ENCODE assay signal across 19 mouse cellular contexts in genomic region chr10:127147135-127147534, GRCm38 (mm10). TPM values are rescaled to one million over a fixed set of nuclear protein-coding genes. Genes with fewer than 3 reads are reported as not detected.
DNase-seq lines count a peak whose midpoint lies in the region; ATAC-seq and TF ChIP-seq lines count a peak whose summit lies in the region.
"Had no signal": no experiment of that assay in that cellular context is flagged by ENCODE, and none has a peak within 500 bp of the region (broad histone marks: within the 10 kb centered on the region; RNA-seq: fewer than 3 reads in every experiment).

No protein-coding gene starts in this region.

- DNase-seq in adrenal gland, postnatal 14 days, result peak; percentile 34
- DNase-seq in adrenal gland, postnatal 25 days, result no peak
- no peak for DNase-seq in liver, postnatal 0 days
- DNase-seq in liver, embryonic 11.5 days (ENCODE audit: low spot score), result no peak
- DNase-seq in adrenal gland, postnatal 36 days, result peak; percentile 35 to 41
- DNase-seq in thymus, postnatal 0 days (ENCODE audit: low spot score), result no peak
- DNase-seq: cerebellum, adult 11-12 months; cerebellum, postnatal 14 days; gastrocnemius, postnatal 36 days; right cerebral cortex, postnatal 25 days; thymus, adult 18-20 months had no signal

- 62% methylated on average over 6 of the region's 6 CpGs for WGBS in liver, postnatal 0 days (ENCODE audit: insufficient replicate concordance)
- WGBS in liver, embryonic 11.5 days, result 78% methylated on average over 6 of the region's 6 CpGs
- WGBS in small intestine, adult 2 months, result 25% methylated on average over 6 of the region's 6 CpGs

- H3K27ac ChIP-seq in liver, postnatal 0 days (ENCODE audit: low read depth), result no peak overlapping the region
- no peak overlapping the region for H3K27ac ChIP-seq in liver, embryonic 11.5 days (ENCODE audit: low read depth, low read length)
- peak overlapping the region; percentile 50 for H3K27ac ChIP-seq in small intestine, adult 2 months (ENCODE audit: insufficient read depth, low read depth, low read length)
- H3K27ac ChIP-seq: forebrain, embryonic 15.5 days; heart, embryonic 10.5 days; hindbrain, embryonic 13.5 days; macrophage; midbrain, embryonic 10.5 days; stomach, embryonic 15.5 days had no signal

- no peak for TF ChIP-seq CTCF in liver, postnatal 0 days (IDR thresholded peaks at IDR 0.05; ENCODE audit: low read depth)
- TF ChIP-seq CTCF in small intestine, adult 2 months (IDR thresholded peaks at IDR 0.05; ENCODE audit: extremely low read depth, insufficient read length, insufficient replicate concordance, low read depth, low read length), result no peak

- no peak overlapping the region for H3K4me3 ChIP-seq in liver, postnatal 0 days (ENCODE audit: low read depth, low read length)
- H3K4me3 ChIP-seq in liver, embryonic 11.5 days (ENCODE audit: low read depth, low read length), result no peak overlapping the region
- H3K4me3 ChIP-seq in small intestine, adult 2 months (ENCODE audit: low read depth, low read length), result no peak overlapping the region; the same call in 1 of the 2 replicates
- H3K4me3 ChIP-seq: forebrain, embryonic 15.5 days; heart, embryonic 10.5 days; hindbrain, embryonic 13.5 days; midbrain, embryonic 10.5 days; stomach, embryonic 15.5 days had no signal

- H3K4me2 ChIP-seq in liver, postnatal 0 days (ENCODE audit: low read depth, low read length), result no peak overlapping the region
- H3K4me2 ChIP-seq in liver, embryonic 11.5 days, result no peak overlapping the region
- H3K4me2 ChIP-seq: forebrain, embryonic 15.5 days; hindbrain, embryonic 13.5 days; stomach, embryonic 15.5 days had no signal

- no peak for ATAC-seq in liver, postnatal 0 days
- no peak for ATAC-seq in liver, embryonic 11.5 days (replicated peaks; ENCODE audit: low FRiP score)
- ATAC-seq: activated CD4-positive, CD25-positive, alpha-beta regulatory T cell, adult 4 months; forebrain, embryonic 15.5 days had no signal

- 0 out of 2 replicates have a peak overlapping the region, but pooled peaks have one; percentile 7 for H3K9ac ChIP-seq in liver, postnatal 0 days (replicated peaks)
- no peak overlapping the region for H3K9ac ChIP-seq in liver, embryonic 11.5 days (ENCODE audit: low read depth, low read length)
- H3K9ac ChIP-seq: forebrain, embryonic 15.5 days; hindbrain, embryonic 13.5 days; stomach, embryonic 15.5 days had no signal

- no peaks in the 10 kb centered on the region for H3K36me3 ChIP-seq in liver, postnatal 0 days (replicated peaks; ENCODE audit: insufficient read depth, low read length)
- H3K36me3 ChIP-seq in liver, embryonic 11.5 days (ENCODE audit: control insufficient read depth, insufficient read depth, low read length), result no peaks in the 10 kb centered on the region
- H3K36me3 ChIP-seq in small intestine, adult 2 months (ENCODE audit: control insufficient read depth, insufficient read depth, low read length), result peaks cover 22% of the 10 kb centered on the region
- H3K36me3 ChIP-seq: forebrain, embryonic 15.5 days; heart, embryonic 10.5 days; hindbrain, embryonic 13.5 days; midbrain, embryonic 10.5 days; stomach, embryonic 15.5 days had no signal

- TF ChIP-seq POLR2A in small intestine, adult 2 months (IDR thresholded peaks at IDR 0.05; ENCODE audit: low read depth, low read length), result no peak

- H3K9me3 ChIP-seq in liver, postnatal 0 days (ENCODE audit: low read length), result no peaks in the 10 kb centered on the region
- no peaks in the 10 kb centered on the region for H3K9me3 ChIP-seq in liver, embryonic 11.5 days (ENCODE audit: control insufficient read depth, low read length)
- H3K9me3 ChIP-seq: forebrain, embryonic 15.5 days; heart, embryonic 10.5 days; hindbrain, embryonic 13.5 days; stomach, embryonic 15.5 days had no signal

- H3K4me1 ChIP-seq in liver, postnatal 0 days (ENCODE audit: insufficient read depth), result peaks cover 5% of the 10 kb centered on the region
- H3K4me1 ChIP-seq in liver, embryonic 11.5 days (replicated peaks; ENCODE audit: control insufficient read depth, insufficient read depth, low read length), result no peaks in the 10 kb centered on the region
- peaks cover 20% of the 10 kb centered on the region; the same call in 1 of the 2 replicates for H3K4me1 ChIP-seq in small intestine, adult 2 months (ENCODE audit: control insufficient read depth, insufficient read depth, insufficient read length, low read length)
- H3K4me1 ChIP-seq: forebrain, embryonic 15.5 days; heart, embryonic 10.5 days; hindbrain, embryonic 13.5 days; stomach, embryonic 15.5 days had no signal

- TF ChIP-seq EP300 in liver, postnatal 0 days (IDR thresholded peaks at IDR 0.05; ENCODE audit: low read depth), result no peak

- H3K27me3 ChIP-seq in liver, postnatal 0 days (ENCODE audit: insufficient read depth, low read length), result no peaks in the 10 kb centered on the region
- no peaks in the 10 kb centered on the region for H3K27me3 ChIP-seq in liver, embryonic 11.5 days (replicated peaks; ENCODE audit: control insufficient read depth, insufficient read depth, low read length)
- H3K27me3 ChIP-seq in small intestine, adult 2 months (ENCODE audit: control insufficient read depth, insufficient read depth, low read length), result no peaks in the 10 kb centered on the region
- H3K27me3 ChIP-seq: forebrain, embryonic 15.5 days; hindbrain, embryonic 13.5 days; stomach, embryonic 15.5 days had no signal

RNA-seq across cellular contexts. Expression of gene B4galnt1, which starts 17.9 kb away (rescaled TPM):
- total RNA-seq in adrenal gland, postnatal 14 days (2021), result 14.6 and 24.7 TPM in 2 replicates
- total RNA-seq in adrenal gland, postnatal 25 days (2021), result 6.8 and 8.5 TPM in 2 replicates
- 27.2 and 32.2 TPM in 2 replicates for polyA plus RNA-seq in liver, postnatal 0 days (2015; fragmentation: Nextera tagmentation; extraction: Ambion mirVana)
- polyA plus RNA-seq in liver, embryonic 11.5 days (2014; fragmentation: Nextera tagmentation; extraction: Ambion mirVana), result 21.6 and 26.3 TPM in 2 replicates
- 1 to 10 TPM; 6.3 to 6.8 TPM for total RNA-seq in adrenal gland, postnatal 36 days (2021)
- polyA plus RNA-seq in small intestine, adult 2 months (2012; rRNA removed), result 228 and 484 TPM in 2 replicates
- 39.2 and 48.6 TPM in 2 replicates for polyA plus RNA-seq in thymus, postnatal 0 days (2015; fragmentation: Nextera tagmentation; extraction: Ambion mirVana)

RNA-seq across cellular contexts. Expression of gene Os9, which starts 26.2 kb away (rescaled TPM):
- 97.9 and 108 TPM in 2 replicates for total RNA-seq in adrenal gland, postnatal 14 days (2021)
- total RNA-seq in adrenal gland, postnatal 25 days (2021), result 139 and 150 TPM in 2 replicates
- polyA plus RNA-seq in liver, postnatal 0 days (2015; fragmentation: Nextera tagmentation; extraction: Ambion mirVana), result 78.8 and 81.4 TPM in 2 replicates
- polyA plus RNA-seq in liver, embryonic 11.5 days (2014; fragmentation: Nextera tagmentation; extraction: Ambion mirVana), result 51.2 and 54.7 TPM in 2 replicates
- total RNA-seq in adrenal gland, postnatal 36 days (2021), result 100 to 1,000 TPM; 120 to 138 TPM
- 59.8 and 117 TPM in 2 replicates for polyA plus RNA-seq in small intestine, adult 2 months (2012; rRNA removed)
- 90.9 and 95.4 TPM in 2 replicates for polyA plus RNA-seq in thymus, postnatal 0 days (2015; fragmentation: Nextera tagmentation; extraction: Ambion mirVana)

RNA-seq across cellular contexts. Expression of gene Slc26a10, which starts 33.3 kb away (rescaled TPM):
- 10.4 and 10.8 TPM in 2 replicates for total RNA-seq in adrenal gland, postnatal 14 days (2021)
- total RNA-seq in adrenal gland, postnatal 25 days (2021), result 3.2 and 6.0 TPM in 2 replicates
- polyA plus RNA-seq in liver, postnatal 0 days (2015; fragmentation: Nextera tagmentation; extraction: Ambion mirVana), result 2.0 TPM in 2 replicates
- polyA plus RNA-seq in liver, embryonic 11.5 days (2014; fragmentation: Nextera tagmentation; extraction: Ambion mirVana), result 3.6 and 5.2 TPM in 2 replicates
- total RNA-seq in adrenal gland, postnatal 36 days (2021), result 1 to 10 TPM in 1 of 2 experiments, under 1 TPM in 1; 0.89 to 1.1 TPM
- polyA plus RNA-seq in small intestine, adult 2 months (2012; rRNA removed), result 0.56 and 0.85 TPM in 2 replicates
- polyA plus RNA-seq in thymus, postnatal 0 days (2015; fragmentation: Nextera tagmentation; extraction: Ambion mirVana), result 1.6 and 2.6 TPM in 2 replicates

RNA-seq across cellular contexts. Expression of gene Arhgef25, which starts 42.7 kb away (rescaled TPM):
- total RNA-seq in adrenal gland, postnatal 14 days (2021), result 22.3 and 28.5 TPM in 2 replicates
- 27.9 and 28.7 TPM in 2 replicates for total RNA-seq in adrenal gland, postnatal 25 days (2021)
- polyA plus RNA-seq in liver, postnatal 0 days (2015; fragmentation: Nextera tagmentation; extraction: Ambion mirVana), result 1.9 and 2.6 TPM in 2 replicates
- polyA plus RNA-seq in liver, embryonic 11.5 days (2014; fragmentation: Nextera tagmentation; extraction: Ambion mirVana), result 28.3 and 30.2 TPM in 2 replicates
- 10 to 100 TPM; 19.0 to 21.6 TPM for total RNA-seq in adrenal gland, postnatal 36 days (2021)
- 8.8 and 10.4 TPM in 2 replicates for polyA plus RNA-seq in small intestine, adult 2 months (2012; rRNA removed)
- 3.7 and 4.5 TPM in 2 replicates for polyA plus RNA-seq in thymus, postnatal 0 days (2015; fragmentation: Nextera tagmentation; extraction: Ambion mirVana)
- polyA plus RNA-seq: activated CD4-positive, CD25-positive, alpha-beta regulatory T cell, adult 4 months; macrophage had no signal

RNA-seq across cellular contexts. Expression of gene Dtx3, which starts 48.4 kb away (rescaled TPM):
- 60.7 and 66.5 TPM in 2 replicates for total RNA-seq in adrenal gland, postnatal 14 days (2021)
- total RNA-seq in adrenal gland, postnatal 25 days (2021), result 89.7 and 96.8 TPM in 2 replicates
- 8.8 and 8.9 TPM in 2 replicates for polyA plus RNA-seq in liver, postnatal 0 days (2015; fragmentation: Nextera tagmentation; extraction: Ambion mirVana)
- polyA plus RNA-seq in liver, embryonic 11.5 days (2014; fragmentation: Nextera tagmentation; extraction: Ambion mirVana), result 64.0 and 70.8 TPM in 2 replicates
- 10 to 100 TPM; 52.4 to 71.7 TPM for total RNA-seq in adrenal gland, postnatal 36 days (2021)
- polyA plus RNA-seq in small intestine, adult 2 months (2012; rRNA removed), result 24.0 and 35.3 TPM in 2 replicates
- polyA plus RNA-seq in thymus, postnatal 0 days (2015; fragmentation: Nextera tagmentation; extraction: Ambion mirVana), result 42.7 and 47.3 TPM in 2 replicates

Comparison
In these comparisons a context has a peak if more than half of its experiments do, and no peak if none do; other contexts are left out.
1. DNase-seq: peak in adrenal gland, postnatal 14 days (single experiment) and adrenal gland, postnatal 36 days (2 of 2); none in adrenal gland, postnatal 25 days (single experiment), liver, postnatal 0 days (single experiment), liver, embryonic 11.5 days (single experiment) and thymus, postnatal 0 days (single experiment).